In the genomic region with DNA sequence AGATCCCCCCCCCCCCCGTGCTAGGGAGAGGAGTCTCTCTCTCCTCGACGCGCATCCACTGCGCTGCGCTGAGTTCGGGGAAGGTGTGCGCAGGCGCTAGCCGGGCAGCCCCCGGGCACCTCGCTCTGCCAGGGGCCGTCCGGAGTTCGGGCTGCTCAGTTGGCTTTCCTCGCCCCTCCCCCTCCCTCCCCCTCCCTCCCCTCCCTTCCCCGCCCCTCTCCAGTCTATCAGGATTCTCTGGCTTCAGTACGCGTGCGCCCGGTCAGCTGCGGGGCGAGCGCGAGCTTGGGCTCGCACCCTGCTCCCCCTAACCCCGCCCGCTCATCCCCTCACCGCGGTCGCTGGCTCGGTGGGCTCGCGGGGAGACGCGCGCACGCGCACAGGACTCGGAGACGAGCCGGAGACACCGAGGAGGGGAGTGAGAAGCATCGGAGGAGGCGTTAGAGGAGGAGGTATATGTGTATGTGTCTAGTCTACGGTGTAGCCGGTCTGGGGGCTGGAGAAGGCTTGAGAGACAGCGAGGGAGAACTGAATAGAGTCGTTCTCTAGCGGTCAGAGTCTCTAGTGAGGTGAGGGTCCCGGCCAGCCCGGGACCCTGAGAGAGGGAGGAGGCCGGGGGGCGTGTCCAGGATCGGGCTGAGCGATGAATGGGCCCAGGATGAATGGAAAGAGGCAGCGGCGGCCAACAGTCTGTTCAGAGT, we compare ENCODE assay signal across 9 mouse cellular contexts. TPM values are rescaled to one million over a fixed set of nuclear protein-coding genes. Genes with fewer than 3 reads are reported as not detected.
DNase-seq lines count a peak whose midpoint lies in the region; ATAC-seq lines count a peak whose summit lies in the region.
"Had no signal": no experiment of that assay in that cellular context is flagged by ENCODE, and none has a peak within 500 bp of the region (broad histone marks: within the 10 kb centered on the region; RNA-seq: fewer than 3 reads in every experiment).

No protein-coding gene starts in this region.

- peak; percentile 3 for DNase-seq in 3134 (ENCODE audit: extremely low read depth, insufficient read length, low spot score)
- DNase-seq in adrenal gland, postnatal 4 days (ENCODE audit: low spot score in 2 of 2), result peak; percentile 17 to 22
- DNase-seq in liver, result peak; percentile 61
- peak; percentile 41 to 49 for DNase-seq in thymus, postnatal 10 days (ENCODE audit: low spot score in 2 of 2)

- no peaks in the 10 kb centered on the region for H3K9me3 ChIP-seq in embryonic facial prominence, embryonic 15.5 days (replicated peaks)
- H3K9me3 ChIP-seq in heart, embryonic 11.5 days (replicated peaks; ENCODE audit: control insufficient read depth, low read length), result no peaks in the 10 kb centered on the region
- H3K9me3 ChIP-seq in kidney, embryonic 16.5 days (ENCODE audit: low read length), result no peaks in the 10 kb centered on the region
- H3K9me3 ChIP-seq in neural tube, embryonic 13.5 days, result no peaks in the 10 kb centered on the region

- no peaks in the 10 kb centered on the region for H3K4me1 ChIP-seq in embryonic facial prominence, embryonic 15.5 days
- no peaks in the 10 kb centered on the region for H3K4me1 ChIP-seq in heart, embryonic 11.5 days (ENCODE audit: control insufficient read depth, insufficient read depth, low read length)
- H3K4me1 ChIP-seq in kidney, embryonic 16.5 days (ENCODE audit: insufficient read depth, low read length), result peaks cover 5% of the 10 kb centered on the region; the same call in 1 of the 2 replicates
- no peaks in the 10 kb centered on the region for H3K4me1 ChIP-seq in neural tube, embryonic 13.5 days (replicated peaks)

- peak overlapping the region; percentile 18 for H3K9ac ChIP-seq in embryonic facial prominence, embryonic 15.5 days
- peak overlapping the region; percentile 68 for H3K9ac ChIP-seq in heart, embryonic 11.5 days (ENCODE audit: low read depth, low read length)
- peak overlapping the region; percentile 68 for H3K9ac ChIP-seq in kidney, embryonic 16.5 days (replicated peaks; ENCODE audit: low read length)
- peak overlapping the region; percentile 68 for H3K9ac ChIP-seq in neural tube, embryonic 13.5 days

- H3K27me3 ChIP-seq in embryonic facial prominence, embryonic 15.5 days, result peaks cover 3% of the 10 kb centered on the region; the same call in 1 of the 2 replicates
- H3K27me3 ChIP-seq in heart, embryonic 11.5 days (ENCODE audit: control insufficient read depth, insufficient read depth, low read length), result no peaks in the 10 kb centered on the region
- H3K27me3 ChIP-seq in kidney, embryonic 16.5 days (ENCODE audit: insufficient read depth, low read length), result no peaks in the 10 kb centered on the region
- H3K27me3 ChIP-seq in neural tube, embryonic 13.5 days, result no peaks in the 10 kb centered on the region

- 11% methylated on average over 38 of the region's 58 CpGs for WGBS in embryonic facial prominence, embryonic 15.5 days
- 17% methylated on average over 46 of the region's 58 CpGs for WGBS in heart, embryonic 11.5 days (ENCODE audit: insufficient replicate concordance)
- WGBS in kidney, embryonic 16.5 days, result 19% methylated on average over 39 of the region's 58 CpGs
- 27% methylated on average over 56 of the region's 58 CpGs for WGBS in neural tube, embryonic 13.5 days

- H3K36me3 ChIP-seq in embryonic facial prominence, embryonic 15.5 days, result no peaks in the 10 kb centered on the region
- H3K36me3 ChIP-seq in heart, embryonic 11.5 days (ENCODE audit: control insufficient read depth, insufficient read depth, low read length), result no peaks in the 10 kb centered on the region
- H3K36me3 ChIP-seq in kidney, embryonic 16.5 days (ENCODE audit: insufficient read depth, low read length), result no peaks in the 10 kb centered on the region
- no peaks in the 10 kb centered on the region for H3K36me3 ChIP-seq in neural tube, embryonic 13.5 days

- peak; percentile 93 for ATAC-seq in embryonic facial prominence, embryonic 15.5 days (ENCODE audit: insufficient number of reproducible peaks, low FRiP score, low TSS enrichment, low read depth)
- peak; percentile 91 for ATAC-seq in heart, embryonic 11.5 days (replicated peaks; ENCODE audit: insufficient number of reproducible peaks, low FRiP score, low TSS enrichment)
- ATAC-seq in kidney, embryonic 16.5 days (ENCODE audit: low FRiP score, low TSS enrichment), result peak; percentile 95
- peak; percentile 96 for ATAC-seq in neural tube, embryonic 13.5 days (ENCODE audit: low read depth)
- ATAC-seq: Patski had no signal

- H3K4me2 ChIP-seq in embryonic facial prominence, embryonic 15.5 days (replicated peaks), result peak overlapping the region; percentile 54
- peak overlapping the region; percentile 64 for H3K4me2 ChIP-seq in heart, embryonic 11.5 days
- peak overlapping the region; percentile 59 for H3K4me2 ChIP-seq in kidney, embryonic 16.5 days (replicated peaks; ENCODE audit: low read depth, low read length)
- peak overlapping the region; percentile 57 for H3K4me2 ChIP-seq in neural tube, embryonic 13.5 days

- H3K4me3 ChIP-seq in embryonic facial prominence, embryonic 15.5 days (replicated peaks), result peak overlapping the region; percentile 54
- peak overlapping the region; percentile 54 for H3K4me3 ChIP-seq in heart, embryonic 11.5 days (ENCODE audit: low read depth, low read length)
- peak overlapping the region; percentile 57 for H3K4me3 ChIP-seq in kidney, embryonic 16.5 days (ENCODE audit: low read length)
- peak overlapping the region; percentile 50 for H3K4me3 ChIP-seq in neural tube, embryonic 13.5 days

- H3K27ac ChIP-seq in embryonic facial prominence, embryonic 15.5 days (replicated peaks), result peak overlapping the region; percentile 87
- peak overlapping the region; percentile 46; the same call in 1 of the 2 replicates for H3K27ac ChIP-seq in heart, embryonic 11.5 days (ENCODE audit: low read depth, low read length)
- H3K27ac ChIP-seq in kidney, embryonic 16.5 days (ENCODE audit: low read length), result peak overlapping the region; percentile 66
- peak overlapping the region; percentile 90 for H3K27ac ChIP-seq in neural tube, embryonic 13.5 days (replicated peaks)

RNA-seq across cellular contexts. Expression of a gene that starts 28.5 kb away (rescaled TPM):
- total RNA-seq in adrenal gland, postnatal 4 days (2021), result 1 to 10 TPM; 3.8 TPM
- 1.0 and 1.8 TPM in 2 replicates for polyA plus RNA-seq in embryonic facial prominence, embryonic 15.5 days (2015; fragmentation: Nextera tagmentation; extraction: Ambion mirVana)
- polyA plus RNA-seq in heart, embryonic 11.5 days (2014; fragmentation: Nextera tagmentation; extraction: Ambion mirVana), result 2.7 and 3.6 TPM in 2 replicates
- 2.2 and 2.5 TPM in 2 replicates for polyA plus RNA-seq in kidney, embryonic 16.5 days (2015; fragmentation: Nextera tagmentation; extraction: Ambion mirVana)
- 10.2 and 11.9 TPM in 2 replicates for polyA plus RNA-seq in neural tube, embryonic 13.5 days (2015; fragmentation: Nextera tagmentation; extraction: Ambion mirVana)

Comparison
In these comparisons a context has a peak if more than half of its experiments do, and no peak if none do; other contexts are left out.
1. Peak in every context shown above with its lines: DNase-seq, ATAC-seq, H3K4me3 ChIP-seq and H3K27ac ChIP-seq.
2. DNase-seq: peak in every context shown above with its lines; median percentile 61 in liver; 45 in thymus, postnatal 10 days; 20 in adrenal gland, postnatal 4 days; 3 in 3134.
3. H3K9ac ChIP-seq: peak in every context shown above with its lines; median percentile 68 in heart, embryonic 11.5 days; 68 in kidney, embryonic 16.5 days; 68 in neural tube, embryonic 13.5 days; 18 in embryonic facial prominence, embryonic 15.5 days.